In the genomic region with DNA sequence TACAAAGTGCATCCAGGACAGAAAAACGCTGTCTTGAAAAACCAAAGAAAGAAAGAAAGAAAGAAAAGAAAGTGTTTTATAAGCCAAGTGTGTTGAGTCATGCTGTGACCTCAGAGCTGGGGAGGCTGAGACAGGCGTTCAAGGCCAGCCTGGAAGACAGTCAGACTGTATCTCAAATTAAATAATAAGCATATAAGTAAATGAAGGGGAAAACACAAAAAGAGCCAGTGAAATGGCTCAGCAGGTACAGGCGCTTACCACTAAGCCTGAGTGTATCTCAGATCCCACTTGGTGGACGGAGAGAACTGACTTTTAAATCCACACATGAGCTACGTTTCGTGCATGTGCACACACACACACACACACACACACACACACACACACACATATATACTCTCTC, we compare ENCODE assay signal across 12 mouse cellular contexts. TPM values are rescaled to one million over a fixed set of nuclear protein-coding genes. Genes with fewer than 3 reads are reported as not detected.
DNase-seq lines count a peak whose midpoint lies in the region; ATAC-seq and TF ChIP-seq lines count a peak whose summit lies in the region.
"Had no signal": no experiment of that assay in that cellular context is flagged by ENCODE, and none has a peak within 500 bp of the region (broad histone marks: within the 10 kb centered on the region; RNA-seq: fewer than 3 reads in every experiment).

No protein-coding gene starts in this region.

- peaks cover 10% of the 10 kb centered on the region for H3K4me1 ChIP-seq in hindbrain, embryonic 13.5 days (replicated peaks)
- H3K4me1 ChIP-seq in hindbrain, postnatal 0 days (ENCODE audit: insufficient read depth, low read length): 0 out of 2 replicates have a peak, but pooled peaks cover 6% of the 10 kb centered on the region
- peaks cover 6% of the 10 kb centered on the region; the same call in 1 of the 2 replicates for H3K4me1 ChIP-seq in bone marrow, adult 2 months (ENCODE audit: control insufficient read depth, insufficient read depth, low read length)
- peaks cover 3 to 24% of the 10 kb centered on the region in 2 experiments for H3K4me1 ChIP-seq in liver, embryonic 14.5 days (replicated peaks; ENCODE audit: control insufficient read depth in 2 of 2, insufficient read depth in 2 of 2, low read length in 1 of 2)

- H3K27me3 ChIP-seq in hindbrain, embryonic 13.5 days: 0 out of 2 replicates have a peak, but pooled peaks cover 7% of the 10 kb centered on the region
- H3K27me3 ChIP-seq in hindbrain, postnatal 0 days (ENCODE audit: insufficient read depth, low read length): no peaks in the 10 kb centered on the region
- no peaks in the 10 kb centered on the region for H3K27me3 ChIP-seq in liver, embryonic 14.5 days (ENCODE audit: control insufficient read depth, insufficient read depth, low read length)
- H3K27me3 ChIP-seq: midbrain, embryonic 15.5 days had no signal

- no peaks in the 10 kb centered on the region for H3K36me3 ChIP-seq in hindbrain, embryonic 13.5 days
- no peaks in the 10 kb centered on the region for H3K36me3 ChIP-seq in hindbrain, postnatal 0 days (ENCODE audit: insufficient read depth, low read length)
- H3K36me3 ChIP-seq in liver, embryonic 14.5 days (replicated peaks; ENCODE audit: control insufficient read depth, insufficient read depth, low read depth): peaks cover 6% of the 10 kb centered on the region
- H3K36me3 ChIP-seq: midbrain, embryonic 15.5 days had no signal

- H3K9me3 ChIP-seq in hindbrain, embryonic 13.5 days: no peaks in the 10 kb centered on the region
- H3K9me3 ChIP-seq in hindbrain, postnatal 0 days (ENCODE audit: low read length): no peaks in the 10 kb centered on the region
- no peaks in the 10 kb centered on the region for H3K9me3 ChIP-seq in liver, embryonic 14.5 days (ENCODE audit: control insufficient read depth, low read length)
- H3K9me3 ChIP-seq: midbrain, embryonic 15.5 days had no signal

- no peak for ATAC-seq in hindbrain, embryonic 13.5 days (ENCODE audit: low FRiP score)
- no peak for ATAC-seq in hindbrain, postnatal 0 days
- ATAC-seq in liver, embryonic 14.5 days (ENCODE audit: insufficient read depth): no peak
- ATAC-seq: hindbrain, embryonic 16.5 days; midbrain, embryonic 15.5 days had no signal

- TF ChIP-seq POLR2A in bone marrow, adult 2 months (IDR thresholded peaks at IDR 0.05; ENCODE audit: borderline replicate concordance, control insufficient read depth, low read depth, low read length): no peak

- H3K4me2 ChIP-seq in hindbrain, embryonic 13.5 days: peak overlapping the region; percentile 94; the same call in 1 of the 2 replicates
- H3K4me2 ChIP-seq in hindbrain, postnatal 0 days (ENCODE audit: low read depth, low read length): no peak overlapping the region
- peak overlapping the region; percentile 77 for H3K4me2 ChIP-seq in liver, embryonic 14.5 days (ENCODE audit: low read depth)
- H3K4me2 ChIP-seq: midbrain, embryonic 15.5 days had no signal

- no peak for TF ChIP-seq EP300 in liver, embryonic 14.5 days (IDR thresholded peaks at IDR 0.05; ENCODE audit: low read depth)

- DNase-seq in hindbrain, postnatal 0 days (ENCODE audit: low spot score): no peak
- peak; percentile 50 for DNase-seq in CD4-positive helper T cell, adult 2 months (ENCODE audit: low read depth, low spot score)
- DNase-seq in liver, embryonic 14.5 days (ENCODE audit: low read depth in 3 of 3, low spot score in 3 of 3): no peak
- no peak for DNase-seq in cerebellum, adult 11 months
- no peak for DNase-seq in layer of hippocampus, adult 8-10 months (ENCODE audit: low spot score in 2 of 2)

- H3K27ac ChIP-seq in hindbrain, embryonic 13.5 days: no peak overlapping the region
- no peak overlapping the region for H3K27ac ChIP-seq in hindbrain, postnatal 0 days
- no peak overlapping the region for H3K27ac ChIP-seq in bone marrow, adult 2 months (ENCODE audit: control insufficient read depth, insufficient read depth, low read depth, low read length, poor library complexity)
- no peak overlapping the region for H3K27ac ChIP-seq in liver, embryonic 14.5 days
- H3K27ac ChIP-seq: midbrain, embryonic 15.5 days had no signal

- H3K9ac ChIP-seq in hindbrain, embryonic 13.5 days: no peak overlapping the region
- no peak overlapping the region for H3K9ac ChIP-seq in hindbrain, postnatal 0 days (replicated peaks; ENCODE audit: low read length)
- peak overlapping the region; percentile 79; the same call in 1 of the 2 replicates for H3K9ac ChIP-seq in liver, embryonic 14.5 days (replicated peaks)
- H3K9ac ChIP-seq: midbrain, embryonic 15.5 days had no signal

- H3K4me3 ChIP-seq in hindbrain, embryonic 13.5 days: no peak overlapping the region
- H3K4me3 ChIP-seq in hindbrain, postnatal 0 days (ENCODE audit: low read length): no peak overlapping the region
- peak overlapping the region; percentile 86 for H3K4me3 ChIP-seq in bone marrow, adult 2 months (replicated peaks; ENCODE audit: control insufficient read depth, low read depth, low read length)
- peak overlapping the region; percentile 1 to 83; a peak in 3 of 4 replicates for H3K4me3 ChIP-seq in liver, embryonic 14.5 days (ENCODE audit: insufficient read depth in 1 of 2, low read depth in 2 of 2, low read length in 2 of 2)

- 91% methylated on average over 6 of the region's 6 CpGs for WGBS in hindbrain, embryonic 13.5 days
- 93% methylated on average over 6 of the region's 6 CpGs for WGBS in hindbrain, postnatal 0 days
- WGBS in bone marrow, adult 2 months: 6% methylated on average over 6 of the region's 6 CpGs
- 70% methylated on average over 6 of the region's 6 CpGs for WGBS in liver, embryonic 14.5 days (ENCODE audit: insufficient replicate concordance)

- no peak for TF ChIP-seq CTCF in hindbrain, postnatal 0 days (IDR thresholded peaks at IDR 0.05; ENCODE audit: low read depth)
- TF ChIP-seq CTCF in bone marrow, adult 2 months (IDR thresholded peaks at IDR 0.05; ENCODE audit: control insufficient read depth, insufficient read depth, low read length): no peak
- TF ChIP-seq CTCF in liver, embryonic 14.5 days (IDR thresholded peaks at IDR 0.05; ENCODE audit: low read depth): no peak

RNA-seq across cellular contexts. Expression of a gene that starts 1.8 kb away (rescaled TPM):
- polyA plus RNA-seq in hindbrain, embryonic 13.5 days (2015; fragmentation: Nextera tagmentation; extraction: Ambion mirVana): 112 and 119 TPM in 2 replicates
- 101 and 111 TPM in 2 replicates for total RNA-seq in hindbrain, postnatal 0 days (2014; rRNA removed)
- polyA plus RNA-seq in hindbrain, postnatal 0 days (2015; fragmentation: Nextera tagmentation; extraction: Ambion mirVana): 208 and 216 TPM in 2 replicates
- 485 and 609 TPM in 2 replicates for polyA plus RNA-seq in bone marrow, adult 2 months (2011; ENCODE audit: insufficient read depth, insufficient read length, low replicate concordance, missing spikeins)
- 156 and 227 TPM in 2 replicates for polyA plus RNA-seq in liver, embryonic 14.5 days (2012; rRNA removed)
- polyA plus RNA-seq in liver, embryonic 14.5 days (2014; fragmentation: Nextera tagmentation; extraction: Ambion mirVana): 413 and 419 TPM in 2 replicates
- total RNA-seq in layer of hippocampus, adult 8-10 months (2022): 100 to 1,000 TPM; 103 to 516 (median 252) TPM

RNA-seq across cellular contexts. Expression of a gene that starts 11.2 kb away (rescaled TPM):
- polyA plus RNA-seq in hindbrain, embryonic 13.5 days (2015; fragmentation: Nextera tagmentation; extraction: Ambion mirVana): not detected in 2 replicates
- not detected in 2 replicates for total RNA-seq in hindbrain, postnatal 0 days (2014; rRNA removed)
- not detected in 2 replicates for polyA plus RNA-seq in hindbrain, postnatal 0 days (2015; fragmentation: Nextera tagmentation; extraction: Ambion mirVana)
- polyA plus RNA-seq in bone marrow, adult 2 months (2011; ENCODE audit: insufficient read depth, insufficient read length, low replicate concordance, missing spikeins): not detected in 2 replicates
- polyA plus RNA-seq in liver, embryonic 14.5 days (2012; rRNA removed): 0.08 TPM in 1 of 2 replicates, not detected in the other
- polyA plus RNA-seq in liver, embryonic 14.5 days (2014; fragmentation: Nextera tagmentation; extraction: Ambion mirVana): not detected in 2 replicates
- total RNA-seq in layer of hippocampus, adult 8-10 months (2022): not detected
- total RNA-seq: layer of hippocampus, postnatal 25 days had no signal
- polyA plus RNA-seq: cerebellum, adult 2 months; forebrain, embryonic 11.5 days; midbrain, embryonic 15.5 days had no signal

RNA-seq across cellular contexts. Expression of a gene that starts 31.1 kb away (rescaled TPM):
- polyA plus RNA-seq in hindbrain, embryonic 13.5 days (2015; fragmentation: Nextera tagmentation; extraction: Ambion mirVana): 8.3 and 8.9 TPM in 2 replicates
- total RNA-seq in hindbrain, postnatal 0 days (2014; rRNA removed): 19.9 and 21.9 TPM in 2 replicates
- polyA plus RNA-seq in hindbrain, postnatal 0 days (2015; fragmentation: Nextera tagmentation; extraction: Ambion mirVana): 4.3 and 4.5 TPM in 2 replicates
- 1.7 and 6.3 TPM in 2 replicates for polyA plus RNA-seq in bone marrow, adult 2 months (2011; ENCODE audit: insufficient read depth, insufficient read length, low replicate concordance, missing spikeins)
- 2.4 and 2.5 TPM in 2 replicates for polyA plus RNA-seq in liver, embryonic 14.5 days (2012; rRNA removed)
- 3.4 and 3.9 TPM in 2 replicates for polyA plus RNA-seq in liver, embryonic 14.5 days (2014; fragmentation: Nextera tagmentation; extraction: Ambion mirVana)
- total RNA-seq in layer of hippocampus, adult 8-10 months (2022): 10 to 100 TPM; 15.2 to 19.3 (median 18.5) TPM

RNA-seq across cellular contexts. Expression of a gene that starts 36.7 kb away (rescaled TPM):
- not detected in 2 replicates for polyA plus RNA-seq in hindbrain, embryonic 13.5 days (2015; fragmentation: Nextera tagmentation; extraction: Ambion mirVana)
- total RNA-seq in hindbrain, postnatal 0 days (2014; rRNA removed): not detected in 2 replicates
- 0.09 and 0.19 TPM in 2 replicates for polyA plus RNA-seq in hindbrain, postnatal 0 days (2015; fragmentation: Nextera tagmentation; extraction: Ambion mirVana)
- not detected in 2 replicates for polyA plus RNA-seq in bone marrow, adult 2 months (2011; ENCODE audit: insufficient read depth, insufficient read length, low replicate concordance, missing spikeins)
- polyA plus RNA-seq in liver, embryonic 14.5 days (2012; rRNA removed): 0.01 and 0.04 TPM in 2 replicates
- 0.11 TPM in 1 of 2 replicates, not detected in the other for polyA plus RNA-seq in liver, embryonic 14.5 days (2014; fragmentation: Nextera tagmentation; extraction: Ambion mirVana)
- under 1 TPM in 2 of 4 experiments, not detected in 2; 0.23 to 0.29 TPM for total RNA-seq in layer of hippocampus, adult 8-10 months (2022)
- total RNA-seq: layer of hippocampus, postnatal 25 days had no signal
- polyA plus RNA-seq: forebrain, embryonic 11.5 days; midbrain, embryonic 15.5 days had no signal

RNA-seq across cellular contexts. Expression of a gene that starts 36.8 kb away (rescaled TPM):
- polyA plus RNA-seq in hindbrain, embryonic 13.5 days (2015; fragmentation: Nextera tagmentation; extraction: Ambion mirVana): not detected in 2 replicates
- total RNA-seq in hindbrain, postnatal 0 days (2014; rRNA removed): not detected in 2 replicates
- polyA plus RNA-seq in hindbrain, postnatal 0 days (2015; fragmentation: Nextera tagmentation; extraction: Ambion mirVana): not detected in 2 replicates
- not detected in 2 replicates for polyA plus RNA-seq in bone marrow, adult 2 months (2011; ENCODE audit: insufficient read depth, insufficient read length, low replicate concordance, missing spikeins)
- polyA plus RNA-seq in liver, embryonic 14.5 days (2012; rRNA removed): not detected in 2 replicates
- not detected in 2 replicates for polyA plus RNA-seq in liver, embryonic 14.5 days (2014; fragmentation: Nextera tagmentation; extraction: Ambion mirVana)
- total RNA-seq in layer of hippocampus, adult 8-10 months (2022): not detected
- total RNA-seq: layer of hippocampus, postnatal 25 days had no signal
- polyA plus RNA-seq: cerebellum, adult 2 months; forebrain, embryonic 11.5 days; hindbrain, embryonic 16.5 days; midbrain, embryonic 15.5 days had no signal

Comparison
In these comparisons a context has a peak if more than half of its experiments do, and no peak if none do; other contexts are left out.
1. H3K4me3 ChIP-seq: peak in bone marrow, adult 2 months (single experiment) and liver, embryonic 14.5 days (2 of 2); none in hindbrain, embryonic 13.5 days (single experiment) and hindbrain, postnatal 0 days (single experiment).